ENCODE assay signal across 8 mouse cellular contexts in the genomic region with DNA sequence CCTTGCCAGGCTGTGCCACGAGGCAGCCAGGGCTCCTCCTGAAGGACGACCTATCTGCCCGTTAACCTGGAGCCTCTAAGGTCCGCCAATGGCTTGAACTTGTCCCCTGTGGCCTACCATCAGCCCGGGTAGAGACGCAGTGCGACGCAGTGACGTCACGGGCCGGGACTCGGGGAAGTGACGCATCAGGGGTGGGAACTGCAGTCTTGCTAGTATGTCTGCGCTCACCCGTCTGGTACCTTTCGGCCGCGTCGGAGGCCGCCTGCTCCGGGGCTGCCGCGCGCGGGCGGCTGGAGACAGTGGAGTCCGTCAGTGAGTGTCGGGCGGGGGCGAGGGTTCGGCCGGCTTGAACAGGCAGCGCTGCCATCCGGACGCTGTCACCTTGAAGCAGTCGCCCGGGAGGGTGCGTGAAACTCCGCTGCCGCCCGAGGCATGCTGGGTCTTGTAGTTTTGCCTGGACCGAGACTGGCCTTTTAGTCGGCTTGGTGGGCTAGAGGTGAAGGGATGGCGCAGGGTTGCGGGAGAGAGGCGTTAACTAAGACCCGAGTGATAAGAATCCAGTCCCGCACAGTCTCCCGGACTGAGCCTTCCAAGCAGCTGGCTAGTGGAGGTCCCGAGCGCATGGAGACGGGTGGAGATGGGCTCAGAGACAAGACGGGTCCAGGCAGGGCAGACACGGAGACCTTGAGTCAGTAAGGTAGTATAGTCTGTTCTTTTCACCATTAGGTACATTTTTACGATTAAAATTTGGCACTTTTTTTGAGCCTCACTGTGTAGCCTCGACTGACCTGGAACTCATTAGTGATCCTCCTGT. TPM values are rescaled to one million over a fixed set of nuclear protein-coding genes. Genes with fewer than 3 reads are reported as not detected.
DNase-seq lines count a peak whose midpoint lies in the region; ATAC-seq and TF ChIP-seq lines count a peak whose summit lies in the region.

A gene (plus strand): TSS at position 174 of the 814 bp plus-strand sequence.

- H3K4me3 ChIP-seq in bone marrow, adult 2 months (replicated peaks; ENCODE audit: control insufficient read depth, low read depth, low read length) = peak within 1 kb of the TSS; percentile 91
- peak within 1 kb of the TSS; percentile 94 for H3K4me3 ChIP-seq in embryonic facial prominence, embryonic 15.5 days (replicated peaks)
- H3K4me3 ChIP-seq in limb, embryonic 14.5 days (replicated peaks; ENCODE audit: low read length) = peak within 1 kb of the TSS; percentile 63
- H3K4me3 ChIP-seq in midbrain, postnatal 0 days (ENCODE audit: low read depth, low read length) = peak within 1 kb of the TSS; percentile 58

- TF ChIP-seq CTCF in bone marrow, adult 2 months (IDR thresholded peaks at IDR 0.05; ENCODE audit: control insufficient read depth, insufficient read depth, low read length) = 0 out of 2 replicates have a peak, but pooled peaks have one; percentile 4
- TF ChIP-seq CTCF in midbrain, postnatal 0 days (IDR thresholded peaks at IDR 0.05) = 0 out of 2 replicates have a peak, but pooled peaks have one; percentile 1

- under 1% methylated on average over 56 of the region's 56 CpGs for WGBS in bone marrow, adult 2 months
- under 1% methylated on average over 56 of the region's 56 CpGs for WGBS in embryonic facial prominence, embryonic 15.5 days
- WGBS in limb, embryonic 14.5 days = under 1% methylated on average over 52 of the region's 56 CpGs
- under 1% methylated on average over 56 of the region's 56 CpGs for WGBS in midbrain, postnatal 0 days

- peak; percentile 97 for ATAC-seq in embryonic facial prominence, embryonic 15.5 days (ENCODE audit: insufficient number of reproducible peaks, low FRiP score, low TSS enrichment, low read depth)
- ATAC-seq in limb, embryonic 14.5 days (ENCODE audit: low FRiP score, low read depth) = peak; percentile 98
- ATAC-seq in midbrain, postnatal 0 days (ENCODE audit: low FRiP score) = peak; percentile 97

- peak within 1 kb of the TSS; percentile 88 for H3K9ac ChIP-seq in embryonic facial prominence, embryonic 15.5 days
- H3K9ac ChIP-seq in limb, embryonic 14.5 days (ENCODE audit: low read depth, low read length, severe bottlenecking) = peak within 1 kb of the TSS; percentile 74
- peak within 1 kb of the TSS; percentile 77 for H3K9ac ChIP-seq in midbrain, postnatal 0 days (replicated peaks; ENCODE audit: low read length, poor library complexity, severe bottlenecking)

- peak within 1 kb of the TSS; percentile 84 for H3K27ac ChIP-seq in bone marrow, adult 2 months (ENCODE audit: control insufficient read depth, insufficient read depth, low read depth, low read length, poor library complexity)
- peak within 1 kb of the TSS; percentile 94 for H3K27ac ChIP-seq in embryonic facial prominence, embryonic 15.5 days (replicated peaks)
- peak within 1 kb of the TSS; percentile 75 for H3K27ac ChIP-seq in limb, embryonic 14.5 days (replicated peaks; ENCODE audit: low read depth, low read length)
- H3K27ac ChIP-seq in midbrain, postnatal 0 days (ENCODE audit: low read depth, low read length) = peak within 1 kb of the TSS; percentile 89

- DNase-seq in 416B (ENCODE audit: low read depth) = peak; percentile 96
- DNase-seq in heart, adult 8-10 months (ENCODE audit: low spot score) = peak; percentile 96
- DNase-seq in kidney, adult 9 months = peak; percentile 97
- DNase-seq in limb, embryonic 14.5 days (ENCODE audit: low spot score) = peak; percentile 96
- peak; percentile 97 for DNase-seq in midbrain, postnatal 0 days (ENCODE audit: low spot score)
- peak; percentile 80 to 87 for DNase-seq in spleen, postnatal 14 days (ENCODE audit: low spot score in 2 of 2)

- no peaks in the 10 kb centered on the region for H3K27me3 ChIP-seq in embryonic facial prominence, embryonic 15.5 days
- no peaks in the 10 kb centered on the region for H3K27me3 ChIP-seq in limb, embryonic 14.5 days (ENCODE audit: control insufficient read depth, insufficient read depth, low read length)
- no peaks in the 10 kb centered on the region for H3K27me3 ChIP-seq in midbrain, postnatal 0 days (ENCODE audit: insufficient read depth, low read length)

- peaks cover 22% of the 10 kb centered on the region for H3K36me3 ChIP-seq in embryonic facial prominence, embryonic 15.5 days
- H3K36me3 ChIP-seq in limb, embryonic 14.5 days (ENCODE audit: control insufficient read depth, insufficient read depth, low read length) = peaks cover 29% of the 10 kb centered on the region
- H3K36me3 ChIP-seq in midbrain, postnatal 0 days (ENCODE audit: insufficient read depth, low read length) = peaks cover 23% of the 10 kb centered on the region

- peak; percentile 78; the same call in 1 of the 2 replicates for TF ChIP-seq POLR2A in bone marrow, adult 2 months (IDR thresholded peaks at IDR 0.05; ENCODE audit: borderline replicate concordance, control insufficient read depth, low read depth, low read length)
- TF ChIP-seq POLR2A in limb, embryonic 14.5 days (IDR thresholded peaks at IDR 0.05; ENCODE audit: borderline replicate concordance, extremely low read depth, insufficient read depth, insufficient read length) = 0 out of 2 replicates have a peak, but pooled peaks have one; percentile 40

- H3K4me1 ChIP-seq in bone marrow, adult 2 months (ENCODE audit: control insufficient read depth, insufficient read depth, low read length) = peaks cover 1% of the 10 kb centered on the region; the same call in 1 of the 2 replicates
- peaks cover 18% of the 10 kb centered on the region for H3K4me1 ChIP-seq in embryonic facial prominence, embryonic 15.5 days
- H3K4me1 ChIP-seq in limb, embryonic 14.5 days (ENCODE audit: control insufficient read depth, insufficient read depth, low read length) = peaks cover 11% of the 10 kb centered on the region; the same call in 1 of the 2 replicates
- peaks cover 6% of the 10 kb centered on the region; the same call in 1 of the 2 replicates for H3K4me1 ChIP-seq in midbrain, postnatal 0 days (ENCODE audit: insufficient read depth, low read length)

- H3K9me3 ChIP-seq in embryonic facial prominence, embryonic 15.5 days (replicated peaks) = no peaks in the 10 kb centered on the region
- H3K9me3 ChIP-seq in limb, embryonic 14.5 days (ENCODE audit: control insufficient read depth, low read length) = no peaks in the 10 kb centered on the region
- H3K9me3 ChIP-seq in midbrain, postnatal 0 days (ENCODE audit: low read length) = no peaks in the 10 kb centered on the region

- peak within 1 kb of the TSS; percentile 72 for H3K4me2 ChIP-seq in embryonic facial prominence, embryonic 15.5 days (replicated peaks)
- peak within 1 kb of the TSS; percentile 81 for H3K4me2 ChIP-seq in limb, embryonic 14.5 days (replicated peaks; ENCODE audit: low read depth, low read length, severe bottlenecking)
- peak within 1 kb of the TSS; percentile 58 for H3K4me2 ChIP-seq in midbrain, postnatal 0 days (ENCODE audit: low read depth, low read length, poor library complexity, severe bottlenecking)

RNA-seq across cellular contexts. Expression of the gene that starts here (rescaled TPM):
- polyA plus RNA-seq in bone marrow, adult 2 months (2011; ENCODE audit: insufficient read depth, insufficient read length, low replicate concordance, missing spikeins) = 34.0 and 66.7 TPM in 2 replicates
- 332 and 334 TPM in 2 replicates for polyA plus RNA-seq in embryonic facial prominence, embryonic 15.5 days (2015; fragmentation: Nextera tagmentation; extraction: Ambion mirVana)
- 100 to 1,000 TPM; 683 to 751 (median 738) TPM for total RNA-seq in heart, adult 8-10 months (2022)
- 148 and 234 TPM in 2 replicates for polyA plus RNA-seq in limb, embryonic 14.5 days (2012; rRNA removed)
- polyA plus RNA-seq in limb, embryonic 14.5 days (2014; fragmentation: Nextera tagmentation; extraction: Ambion mirVana) = 347 and 358 TPM in 2 replicates
- 234 and 290 TPM in 2 replicates for total RNA-seq in midbrain, postnatal 0 days (2014; rRNA removed)
- 589 and 646 TPM in 2 replicates for polyA plus RNA-seq in midbrain, postnatal 0 days (2015; fragmentation: Nextera tagmentation; extraction: Ambion mirVana)

Comparison
In these comparisons a context has a peak if more than half of its experiments do, and no peak if none do; other contexts are left out.
1. Peak in every context shown above with its lines: DNase-seq, ATAC-seq, H3K4me3 ChIP-seq and H3K27ac ChIP-seq.